Mouse (Mus musculus): ENCODE data around the gene Ago4. TPM values are rescaled to one million over a fixed set of nuclear protein-coding genes. Genes with fewer than 3 reads are reported as not detected.
A peak's percentile ranks its signal among the peaks of the same experiment; 100 is the strongest.
"Not testable (repeated sequence)": the region's sequence is repeated elsewhere in the genome, so short reads cannot be mapped to it uniquely, and the experiment has no call there.

Gene Ago4
- polyA plus RNA-seq, 1 experiment: 0.02 TPM

GRCm38 (mm10) chr4:126553685-126554084 is 20.4 kb upstream of the Ago4 start:
- Histone ChIP-seq H3K4me3 (replicated peaks) (no peak overlapping the region), H3K36me3 (replicated peaks; ENCODE audit: low read length) (no peaks in the 10 kb centered on the region), H3K9me3 (peaks cover 8% of the 10 kb centered on the region), H3K4me1 (peaks cover 46% of the 10 kb centered on the region), H3K27me3 (replicated peaks) (peaks cover 5% of the 10 kb centered on the region)
- TF ChIP-seq FLI1 (IDR thresholded peaks at IDR 0.05; ENCODE audit: low read length) (no peak), GATA1 (IDR thresholded peaks at IDR 0.05; ENCODE audit: borderline replicate concordance, low read length) (no peak)

GRCm38 (mm10) chr4:126553105-126553504 is 19.8 kb upstream of the Ago4 start:
- Histone ChIP-seq H3K36me3 (replicated peaks; ENCODE audit: low read length) (no peaks in the 10 kb centered on the region), H3K27me3 (replicated peaks) (peaks cover 8% of the 10 kb centered on the region), H3K4me1 (peaks cover 40% of the 10 kb centered on the region), H3K9me3 (peaks cover 14% of the 10 kb centered on the region), H3K4me3 (replicated peaks) (no peak overlapping the region)
- no peak for TF ChIP-seq FLI1 (IDR thresholded peaks at IDR 0.05; ENCODE audit: low read length)

GRCm38 (mm10) chr4:126552136-126552535 is 18.9 kb upstream of the Ago4 start:
- Histone ChIP-seq H3K36me3 (replicated peaks; ENCODE audit: low read length) (no peaks in the 10 kb centered on the region), H3K4me1 (peaks cover 31% of the 10 kb centered on the region), H3K4me3 (replicated peaks) (no peak overlapping the region), H3K9me3 (peaks cover 17% of the 10 kb centered on the region), H3K27me3 (replicated peaks) (peaks cover 8% of the 10 kb centered on the region)
- TF ChIP-seq GATA1 (IDR thresholded peaks at IDR 0.05; ENCODE audit: borderline replicate concordance, low read length): no peak
- TF ChIP-seq FLI1 (IDR thresholded peaks at IDR 0.05; ENCODE audit: low read length): no peak

- no peaks in the 10 kb centered on the region for H3K36me3 ChIP-seq (replicated peaks; ENCODE audit: low read length)
- H3K27me3 ChIP-seq (replicated peaks): peaks cover 5% of the 10 kb centered on the region
- peaks cover 21% of the 10 kb centered on the region for H3K4me1 ChIP-seq
- H3K4me3 ChIP-seq (replicated peaks): no peak overlapping the region
- TF ChIP-seq GATA1 (IDR thresholded peaks at IDR 0.05; ENCODE audit: borderline replicate concordance, low read length) (no peak), FLI1 (IDR thresholded peaks at IDR 0.05; ENCODE audit: low read length) (no peak)
- H3K9me3 ChIP-seq: peaks cover 17% of the 10 kb centered on the region
These were observed 12.9 kb upstream of the Ago4 start for GRCm38 (mm10) chr4:126546183-126546582.

GRCm38 (mm10) chr4:126545703-126546102 is 12.4 kb upstream of the Ago4 start:
- Histone ChIP-seq H3K4me1 (peaks cover 17% of the 10 kb centered on the region), H3K27me3 (replicated peaks) (peaks cover 3% of the 10 kb centered on the region), H3K36me3 (replicated peaks; ENCODE audit: low read length) (no peaks in the 10 kb centered on the region), H3K4me3 (replicated peaks) (no peak overlapping the region), H3K9me3 (peaks cover 17% of the 10 kb centered on the region)
- TF ChIP-seq GATA1 (IDR thresholded peaks at IDR 0.05; ENCODE audit: borderline replicate concordance, low read length): no peak
- TF ChIP-seq FLI1 (IDR thresholded peaks at IDR 0.05; ENCODE audit: low read length): no peak

- no peak for TF ChIP-seq FLI1 (IDR thresholded peaks at IDR 0.05; ENCODE audit: low read length)
- Histone ChIP-seq H3K4me3 (replicated peaks) (no peak overlapping the region), H3K27me3 (replicated peaks) (peaks cover 3% of the 10 kb centered on the region), H3K36me3 (replicated peaks; ENCODE audit: low read length) (no peaks in the 10 kb centered on the region), H3K9me3 (peaks cover 17% of the 10 kb centered on the region), H3K4me1 (peaks cover 20% of the 10 kb centered on the region)
These were observed 11.7 kb upstream of the Ago4 start for GRCm38 (mm10) chr4:126545016-126545415.

GRCm38 (mm10) chr4:126542838-126543237 is 9.6 kb upstream of the Ago4 start:
- Histone ChIP-seq H3K9me3 (peaks cover 3% of the 10 kb centered on the region; the same call in 1 of the 2 replicates), H3K4me1 (peaks cover 22% of the 10 kb centered on the region), H3K27me3 (replicated peaks) (no peaks in the 10 kb centered on the region), H3K4me3 (replicated peaks) (no peak overlapping the region), H3K36me3 (replicated peaks; ENCODE audit: low read length) (no peaks in the 10 kb centered on the region)
- TF ChIP-seq GATA1 (IDR thresholded peaks at IDR 0.05; ENCODE audit: borderline replicate concordance, low read length): no peak
- TF ChIP-seq FLI1 (IDR thresholded peaks at IDR 0.05; ENCODE audit: low read length): no peak

GRCm38 (mm10) chr4:126540487-126541071 is 7.3 kb upstream of the Ago4 start:
- H3K4me1 ChIP-seq: peaks cover 39% of the 10 kb centered on the region
- TF ChIP-seq FLI1 (IDR thresholded peaks at IDR 0.05; ENCODE audit: low read length): no peak
- TF ChIP-seq GATA1 (IDR thresholded peaks at IDR 0.05; ENCODE audit: borderline replicate concordance, low read length): no peak
- no peak overlapping the region for H3K4me3 ChIP-seq (replicated peaks)
- no peaks in the 10 kb centered on the region; the same call in 1 of the 2 replicates for H3K9me3 ChIP-seq
- H3K36me3 ChIP-seq (replicated peaks; ENCODE audit: low read length): no peaks in the 10 kb centered on the region
- H3K27me3 ChIP-seq (replicated peaks): no peaks in the 10 kb centered on the region

- TF ChIP-seq FLI1 (IDR thresholded peaks at IDR 0.05; ENCODE audit: low read length) (no peak), GATA1 (IDR thresholded peaks at IDR 0.05; ENCODE audit: borderline replicate concordance, low read length) (no peak)
- H3K4me3 ChIP-seq (replicated peaks): peak overlapping the region; percentile 57
- peaks cover 38% of the 10 kb centered on the region for H3K4me1 ChIP-seq
- peaks cover 28% of the 10 kb centered on the region for H3K27me3 ChIP-seq (replicated peaks)
- no peaks in the 10 kb centered on the region for H3K9me3 ChIP-seq
- H3K36me3 ChIP-seq (replicated peaks; ENCODE audit: low read length): no peaks in the 10 kb centered on the region
These were observed 3.6 kb upstream of the Ago4 start for GRCm38 (mm10) chr4:126536865-126537264.

GRCm38 (mm10) chr4:126535631-126536030 is 2.4 kb upstream of the Ago4 start:
- not testable (repeated sequence) for H3K36me3 ChIP-seq (replicated peaks; ENCODE audit: low read length); H3K4me3 ChIP-seq (replicated peaks); H3K9me3 ChIP-seq
- H3K4me1 ChIP-seq: peaks cover 37% of the 10 kb centered on the region
- H3K27me3 ChIP-seq (replicated peaks): peaks cover 37% of the 10 kb centered on the region

- H3K27me3 ChIP-seq (replicated peaks): peaks cover 37% of the 10 kb centered on the region
- peak overlapping the region; percentile 92 for H3K4me3 ChIP-seq (replicated peaks)
- no peaks in the 10 kb centered on the region for H3K9me3 ChIP-seq
- TF ChIP-seq GATA1 (IDR thresholded peaks at IDR 0.05; ENCODE audit: borderline replicate concordance, low read length) (no peak), FLI1 (IDR thresholded peaks at IDR 0.05; ENCODE audit: low read length) (no peak)
- H3K36me3 ChIP-seq (replicated peaks; ENCODE audit: low read length): no peaks in the 10 kb centered on the region
- peaks cover 34% of the 10 kb centered on the region for H3K4me1 ChIP-seq
These were observed 428 bp upstream of the Ago4 start for GRCm38 (mm10) chr4:126533729-126534070.
